Mouse (Mus musculus): Measurements from ENCODE around the gene Icosl. TPM values are rescaled to one million over a fixed set of nuclear protein-coding genes. Genes with fewer than 3 reads are reported as not detected.
"Not testable (repeated sequence)": the region's sequence is repeated elsewhere in the genome, so short reads cannot be mapped to it uniquely, and the experiment has no call there.

Gene Icosl
- total RNA-seq, 2 experiments from 2014 or later: 5.7 to 8.4 TPM

GRCm38 (mm10) chr10:78074977-78075376 lies 5.9 kb downstream of the Icosl start:
- DNase-seq: no peak

GRCm38 (mm10) chr10:78077862-78078261 lies 8.8 kb downstream of the Icosl start:
- DNase-seq: no peak

GRCm38 (mm10) chr10:78078276-78078675 lies 9.2 kb downstream of the Icosl start:
- no peak for DNase-seq

GRCm38 (mm10) chr10:78079955-78080591 lies 11.0 kb downstream of the Icosl start:
- DNase-seq: peak; percentile 79 to 83

- no peak for DNase-seq
Observed at GRCm38 (mm10) chr10:78084073-78084472, 15.0 kb downstream of the Icosl start.

GRCm38 (mm10) chr10:78085711-78086110 lies 16.6 kb downstream of the Icosl start:
- DNase-seq: no peak

- DNase-seq: peak; percentile 64 to 72
Observed at GRCm38 (mm10) chr10:78086444-78087061, 17.5 kb downstream of the Icosl start.

- DNase-seq: peak; percentile 41 to 55
Observed at GRCm38 (mm10) chr10:78087101-78087511, 18.0 kb downstream of the Icosl start.

- DNase-seq: peak; percentile 44 to 66
Observed at GRCm38 (mm10) chr10:78090246-78090645, 21.1 kb downstream of the Icosl start.

- no peak for DNase-seq
Observed at GRCm38 (mm10) chr10:78090706-78091491, 21.8 kb downstream of the Icosl start.

GRCm38 (mm10) chr10:78091865-78092724 lies 23.0 kb downstream of the Icosl start:
- DNase-seq: peak; percentile 41 to 48

- peak in 1 of 2 experiments; percentile 50 for DNase-seq
Observed at GRCm38 (mm10) chr10:78092725-78093029, 23.6 kb downstream of the Icosl start.

- no peak for DNase-seq
Observed at GRCm38 (mm10) chr10:78095221-78095620, 26.1 kb downstream of the Icosl start.

- peak; percentile 64 to 79 for DNase-seq
Observed at GRCm38 (mm10) chr10:78095954-78096931, 27.1 kb downstream of the Icosl start.

GRCm38 (mm10) chr10:78099860-78100259 lies 30.8 kb downstream of the Icosl start:
- DNase-seq: not testable (repeated sequence)

- no peak for DNase-seq
Observed at GRCm38 (mm10) chr10:78100989-78101780, 32.1 kb downstream of the Icosl start.

GRCm38 (mm10) chr10:78104555-78105490 lies 35.7 kb downstream of the Icosl start:
- DNase-seq: peak; percentile 51 to 66

GRCm38 (mm10) chr10:78105548-78105947 lies 36.4 kb downstream of the Icosl start:
- peak; percentile 44 to 51 for DNase-seq

- no peak for DNase-seq
Observed at GRCm38 (mm10) chr10:78114521-78115092, 45.5 kb downstream of the Icosl start.

Data from heart, adult 18-20 months (tissue).